Mouse (Mus musculus): ENCODE measurements around the gene Il17rc. TPM values are rescaled to one million over a fixed set of nuclear protein-coding genes. Genes with fewer than 3 reads are reported as not detected.

The Il17rc gene
- polyA plus RNA-seq, 1 experiment from 2014 or later = 31.1 TPM

DNA sequence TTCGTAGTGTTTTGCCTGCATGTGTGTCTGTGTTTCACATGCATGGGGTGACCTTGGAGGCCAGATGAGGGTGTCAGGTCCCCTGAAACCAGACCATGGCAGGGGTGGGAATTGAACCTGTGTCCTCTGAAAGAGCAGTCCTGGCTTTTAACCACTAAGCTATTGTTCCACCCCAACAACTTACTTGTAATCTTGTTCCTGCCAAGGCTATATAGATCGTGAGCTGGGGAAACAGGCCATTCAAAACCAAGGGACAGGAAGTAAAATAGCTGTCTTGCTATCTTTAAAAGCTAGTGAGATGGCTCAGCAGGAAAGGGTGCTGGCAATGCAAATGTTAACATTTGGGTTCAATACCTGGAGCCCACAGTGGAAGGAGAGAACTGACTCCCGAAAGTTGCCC, 41.3 kb upstream of the Il17rc start:
- H3K36me3 ChIP-seq (ENCODE audit: insufficient read depth, low read length) = no peaks in the 10 kb centered on the region
- no peak for TF ChIP-seq EP300 (IDR thresholded peaks at IDR 0.05)
- no peak for TF ChIP-seq CTCF (IDR thresholded peaks at IDR 0.05)
- no peak for DNase-seq (ENCODE audit: low spot score)
- WGBS = 75% methylated on average over 3 of the region's 3 CpGs
- no peak overlapping the region for H3K9ac ChIP-seq (replicated peaks; ENCODE audit: low read depth)
- no peaks in the 10 kb centered on the region for H3K4me1 ChIP-seq (ENCODE audit: insufficient read depth, low read depth, low read length)
- no peak for ATAC-seq
- no peaks in the 10 kb centered on the region for H3K9me3 ChIP-seq (ENCODE audit: low read length)
- H3K4me2 ChIP-seq (replicated peaks; ENCODE audit: low read depth, low read length) = no peak overlapping the region
- H3K27ac ChIP-seq (ENCODE audit: low read length) = no peak overlapping the region
- no peak overlapping the region for H3K4me3 ChIP-seq (ENCODE audit: low read depth, low read length)
- H3K27me3 ChIP-seq (replicated peaks; ENCODE audit: insufficient read depth, low read length) = no peaks in the 10 kb centered on the region

DNA sequence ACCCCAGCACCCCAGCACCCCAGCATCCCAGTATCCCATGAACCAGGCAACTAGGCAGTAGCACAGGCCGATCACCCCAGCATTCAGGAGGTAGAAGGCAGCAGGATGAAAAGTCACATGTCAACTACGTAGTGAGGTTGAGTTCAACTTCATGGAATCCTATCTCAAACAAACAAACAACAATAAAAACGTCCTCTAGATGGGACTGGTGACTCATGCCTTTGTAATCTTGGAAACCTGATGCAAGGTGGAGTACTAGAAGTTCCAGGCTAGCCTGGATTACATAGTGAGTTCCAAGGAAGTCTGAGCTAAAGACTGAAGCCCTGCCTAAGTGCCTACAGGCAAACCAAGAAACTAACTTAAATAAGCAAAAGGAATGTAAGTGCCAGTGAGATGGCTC, 40.4 kb upstream of the Il17rc start:
- H3K4me1 ChIP-seq (ENCODE audit: insufficient read depth, low read depth, low read length) = no peaks in the 10 kb centered on the region
- H3K36me3 ChIP-seq (ENCODE audit: insufficient read depth, low read length) = no peaks in the 10 kb centered on the region
- H3K4me2 ChIP-seq (replicated peaks; ENCODE audit: low read depth, low read length) = no peak overlapping the region
- no peak for DNase-seq (ENCODE audit: low spot score)
- H3K9ac ChIP-seq (replicated peaks; ENCODE audit: low read depth) = no peak overlapping the region
- no peaks in the 10 kb centered on the region for H3K9me3 ChIP-seq (ENCODE audit: low read length)
- TF ChIP-seq EP300 (IDR thresholded peaks at IDR 0.05) (no peak), CTCF (IDR thresholded peaks at IDR 0.05) (no peak)
- no peak overlapping the region for H3K27ac ChIP-seq (ENCODE audit: low read length)
- 50% methylated on average over 3 of the region's 3 CpGs for WGBS
- no peaks in the 10 kb centered on the region for H3K27me3 ChIP-seq (replicated peaks; ENCODE audit: insufficient read depth, low read length)
- no peak overlapping the region for H3K4me3 ChIP-seq (ENCODE audit: low read depth, low read length)
- ATAC-seq = no peak

DNA sequence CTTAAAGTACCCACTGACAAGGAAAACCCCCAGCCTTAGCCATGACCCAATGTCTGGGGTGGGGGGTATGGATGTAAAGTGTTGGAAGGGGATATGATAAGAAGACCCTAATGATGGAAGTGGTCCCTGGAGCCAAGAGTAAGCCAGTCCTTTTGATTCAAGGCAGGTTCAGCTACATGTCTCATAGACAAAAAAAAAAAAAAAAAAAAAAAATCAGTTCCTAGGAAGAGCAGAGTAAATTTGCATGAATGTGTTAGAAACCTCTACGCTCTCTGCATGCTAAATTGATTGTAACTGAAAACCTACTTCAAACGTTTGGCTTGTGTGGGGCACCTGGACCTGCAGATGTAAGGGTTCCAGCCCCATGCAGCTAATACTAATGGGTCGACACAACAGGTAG, 39.4 kb upstream of the Il17rc start:
- TF ChIP-seq EP300 (IDR thresholded peaks at IDR 0.05) (no peak), CTCF (IDR thresholded peaks at IDR 0.05) (no peak)
- no peak overlapping the region for H3K9ac ChIP-seq (replicated peaks; ENCODE audit: low read depth)
- H3K4me1 ChIP-seq (ENCODE audit: insufficient read depth, low read depth, low read length) = no peaks in the 10 kb centered on the region
- no peak overlapping the region for H3K4me2 ChIP-seq (replicated peaks; ENCODE audit: low read depth, low read length)
- ATAC-seq (no peak), DNase-seq (ENCODE audit: low spot score) (no peak)
- 44% methylated on average over 3 of the region's 3 CpGs for WGBS
- no peaks in the 10 kb centered on the region for H3K36me3 ChIP-seq (ENCODE audit: insufficient read depth, low read length)
- H3K27ac ChIP-seq (ENCODE audit: low read length) = no peak overlapping the region
- no peaks in the 10 kb centered on the region for H3K27me3 ChIP-seq (replicated peaks; ENCODE audit: insufficient read depth, low read length)
- H3K4me3 ChIP-seq (ENCODE audit: low read depth, low read length) = no peak overlapping the region
- H3K9me3 ChIP-seq (ENCODE audit: low read length) = no peaks in the 10 kb centered on the region

DNA sequence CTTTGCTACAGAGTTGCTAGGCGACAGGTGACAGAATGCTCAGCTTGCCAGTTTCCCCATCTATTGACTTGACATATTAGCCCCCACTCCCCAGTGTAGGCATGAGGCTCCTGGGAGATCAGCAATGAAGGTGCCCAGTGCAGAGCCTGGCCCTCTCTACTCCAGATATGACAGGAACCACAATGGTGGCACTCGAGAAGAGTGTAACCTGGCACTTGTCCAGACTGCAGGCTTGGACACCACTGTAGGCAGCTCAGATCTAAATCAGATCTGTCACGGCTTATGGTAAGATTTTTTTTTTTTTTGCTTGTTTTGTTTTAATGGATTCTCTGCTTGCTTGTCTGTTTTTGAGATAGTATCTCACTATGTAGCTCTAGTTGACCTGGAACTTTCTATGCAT, 37.6 kb upstream of the Il17rc start:
- no peaks in the 10 kb centered on the region for H3K27me3 ChIP-seq (replicated peaks; ENCODE audit: insufficient read depth, low read length)
- H3K4me3 ChIP-seq (ENCODE audit: low read depth, low read length) = no peak overlapping the region
- H3K27ac ChIP-seq (ENCODE audit: low read length) = no peak overlapping the region
- 37% methylated on average over 3 of the region's 3 CpGs for WGBS
- H3K9me3 ChIP-seq (ENCODE audit: low read length) = no peaks in the 10 kb centered on the region
- H3K4me2 ChIP-seq (replicated peaks; ENCODE audit: low read depth, low read length) = no peak overlapping the region
- ATAC-seq (no peak), DNase-seq (ENCODE audit: low spot score) (no peak)
- no peaks in the 10 kb centered on the region for H3K36me3 ChIP-seq (ENCODE audit: insufficient read depth, low read length)
- no peak overlapping the region for H3K9ac ChIP-seq (replicated peaks; ENCODE audit: low read depth)
- H3K4me1 ChIP-seq (ENCODE audit: insufficient read depth, low read depth, low read length) = no peaks in the 10 kb centered on the region
- no peak for TF ChIP-seq EP300 (IDR thresholded peaks at IDR 0.05)

DNA sequence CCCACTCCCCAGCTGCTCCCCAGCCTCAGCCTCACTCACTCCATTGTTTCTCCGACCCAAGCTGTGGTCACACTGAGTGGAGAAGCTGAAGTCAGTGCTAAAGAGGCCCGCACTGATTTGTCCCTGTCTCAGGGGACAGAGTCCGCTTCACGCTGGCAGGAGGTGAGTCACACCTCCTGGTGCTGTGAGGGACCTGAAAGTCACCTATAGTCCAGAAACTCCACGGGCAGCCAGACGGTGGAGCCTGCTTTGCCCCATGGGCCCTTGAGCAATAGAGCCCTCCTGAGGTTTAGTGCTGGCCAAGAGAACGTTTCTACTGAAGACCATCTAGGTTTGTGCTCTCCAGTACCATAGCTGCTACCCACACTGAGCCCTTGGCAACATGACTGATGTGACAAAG, 36.5 kb upstream of the Il17rc start:
- H3K9me3 ChIP-seq (ENCODE audit: low read length) = no peaks in the 10 kb centered on the region
- no peak overlapping the region for H3K4me3 ChIP-seq (ENCODE audit: low read depth, low read length)
- ATAC-seq = no peak
- TF ChIP-seq EP300 (IDR thresholded peaks at IDR 0.05) = no peak
- no peak for TF ChIP-seq CTCF (IDR thresholded peaks at IDR 0.05)
- DNase-seq (ENCODE audit: low spot score) = no peak
- 63% methylated on average over 7 of the region's 7 CpGs for WGBS
- H3K4me2 ChIP-seq (replicated peaks; ENCODE audit: low read depth, low read length) = no peak overlapping the region
- no peaks in the 10 kb centered on the region for H3K4me1 ChIP-seq (ENCODE audit: insufficient read depth, low read depth, low read length)
- H3K9ac ChIP-seq (replicated peaks; ENCODE audit: low read depth) = no peak overlapping the region
- H3K36me3 ChIP-seq (ENCODE audit: insufficient read depth, low read length) = no peaks in the 10 kb centered on the region
- H3K27me3 ChIP-seq (replicated peaks; ENCODE audit: insufficient read depth, low read length) = no peaks in the 10 kb centered on the region
- no peak overlapping the region for H3K27ac ChIP-seq (ENCODE audit: low read length)

DNA sequence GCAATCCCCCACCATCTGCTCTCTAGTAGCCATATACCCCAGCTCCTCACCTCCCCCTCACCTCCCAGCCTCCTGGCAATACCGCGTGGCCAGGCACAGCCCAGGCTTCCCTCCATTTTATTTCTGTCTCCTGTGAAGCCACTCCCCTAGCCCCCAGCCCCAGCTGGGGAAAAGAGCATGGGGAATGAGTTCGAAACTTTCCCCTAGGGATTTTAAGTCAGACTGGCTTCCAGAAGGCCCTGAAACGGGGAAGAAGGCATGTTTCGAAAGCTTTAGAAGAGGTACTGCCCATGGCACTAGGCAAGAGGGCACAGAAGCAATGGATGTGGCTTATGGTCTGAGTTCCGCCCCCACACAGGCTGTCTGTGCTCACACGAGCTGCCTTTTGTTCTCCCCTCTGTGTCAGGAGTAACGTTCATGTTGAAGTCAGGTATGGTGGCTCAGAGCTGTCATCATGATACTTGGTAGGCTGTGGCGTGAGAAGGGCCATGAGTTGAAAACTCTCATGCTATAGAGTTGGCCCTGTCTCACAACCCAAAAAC, 35.5 kb upstream of the Il17rc start, which contains the start of gene Cidec:
Cidec (minus strand) TSS at position 97 of the 542 bp plus-strand sequence.
- DNase-seq (ENCODE audit: low spot score) = no peak
- no peaks in the 10 kb centered on the region for H3K9me3 ChIP-seq (ENCODE audit: low read length)
- H3K4me1 ChIP-seq (ENCODE audit: insufficient read depth, low read depth, low read length) = no peaks in the 10 kb centered on the region
- no peak within 1 kb of the TSS for H3K4me3 ChIP-seq (ENCODE audit: low read depth, low read length)
- H3K9ac ChIP-seq (replicated peaks; ENCODE audit: low read depth) = no peak within 1 kb of the TSS
- H3K27ac ChIP-seq (ENCODE audit: low read length) = no peak within 1 kb of the TSS
- TF ChIP-seq CTCF (IDR thresholded peaks at IDR 0.05) (no peak), EP300 (IDR thresholded peaks at IDR 0.05) (no peak)
- H3K4me2 ChIP-seq (replicated peaks; ENCODE audit: low read depth, low read length) = no peak within 1 kb of the TSS
- no peak for ATAC-seq
- no peaks in the 10 kb centered on the region for H3K36me3 ChIP-seq (ENCODE audit: insufficient read depth, low read length)
- no peaks in the 10 kb centered on the region for H3K27me3 ChIP-seq (replicated peaks; ENCODE audit: insufficient read depth, low read length)
- WGBS = 65% methylated on average over 9 of the region's 9 CpGs

DNA sequence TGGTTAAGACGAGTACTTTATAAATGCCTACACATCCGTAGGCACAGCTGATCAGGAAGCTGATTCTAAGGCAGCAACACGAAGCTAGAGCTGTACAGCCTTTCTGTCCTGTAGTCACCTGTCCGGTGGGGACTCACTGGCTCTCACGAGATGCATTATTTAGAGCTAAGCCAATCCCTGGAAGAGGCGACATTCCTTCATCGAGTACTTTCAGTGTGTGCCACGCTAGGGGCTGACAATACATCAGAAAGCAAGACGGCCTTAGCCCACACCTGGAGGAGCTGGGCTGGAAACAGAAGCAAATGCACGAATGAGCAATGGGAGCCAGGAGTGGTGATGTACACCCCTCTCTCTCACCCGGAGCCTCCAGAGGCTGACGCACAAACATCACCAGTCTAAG, 34.1 kb upstream of the Il17rc start:
- Histone ChIP-seq H3K27ac (ENCODE audit: low read length) (no peak overlapping the region), H3K4me1 (ENCODE audit: insufficient read depth, low read depth, low read length) (0 out of 2 replicates have a peak, but pooled peaks cover 4% of the 10 kb centered on the region), H3K9ac (replicated peaks; ENCODE audit: low read depth) (no peak overlapping the region), H3K9me3 (ENCODE audit: low read length) (no peaks in the 10 kb centered on the region), H3K4me3 (ENCODE audit: low read depth, low read length) (no peak overlapping the region), H3K27me3 (replicated peaks; ENCODE audit: insufficient read depth, low read length) (no peaks in the 10 kb centered on the region), H3K36me3 (ENCODE audit: insufficient read depth, low read length) (no peaks in the 10 kb centered on the region), H3K4me2 (replicated peaks; ENCODE audit: low read depth, low read length) (no peak overlapping the region)
- WGBS = 66% methylated on average over 12 of the region's 12 CpGs
- no peak for ATAC-seq
- TF ChIP-seq CTCF (IDR thresholded peaks at IDR 0.05) = no peak
- TF ChIP-seq EP300 (IDR thresholded peaks at IDR 0.05) = no peak
- DNase-seq (ENCODE audit: low spot score) = no peak

Measured in lung, postnatal 0 days (tissue).